Mouse (Mus musculus) megakaryocyte, adult 5-6 weeks (primary cell): ENCODE data around the gene Lrrc46. TPM values are rescaled to one million over a fixed set of nuclear protein-coding genes. Genes with fewer than 3 reads are reported as not detected.
A peak's percentile ranks its signal among the peaks of the same experiment; 100 is the strongest.

ENCODE experiments used
- ATAC-seq: 2 replicates; pipeline ENCODE4 v1.8.0; 2016; ENCODE audit warnings: mild to moderate bottlenecking, inconsistent platforms; ENCODE audit not compliant: poor library complexity, severe bottlenecking
- total RNA-seq, 2 experiments: library from RNA; stranded (forward) in 1 of 2; stranded (reverse) in 1 of 2; fragments of 153-499, 151-499 nt in 1 of 2; fragments of 221-1000, 200-1000 nt in 1 of 2; gene quantifications; 2 replicates each; pipeline versions ENCODE4 v1.2.3 to v1.2.4; 2015 to 2017

Gene Lrrc46
- total RNA-seq, 2 experiments from 2014 or later = 0.80 TPM; not detected in 1

- ATAC-seq = no peak
Measured at GRCm38 (mm10) chr11:97017696-97018582, 23.3 kb downstream of the Lrrc46 start.

GRCm38 (mm10) chr11:97013121-97013670 lies 28.0 kb downstream of the Lrrc46 start, which contains the start of gene Sp6:
Sp6 (plus strand) TSS chr11:97013394.
- ATAC-seq = no peak

GRCm38 (mm10) chr11:97009198-97009790 lies 31.9 kb downstream of the Lrrc46 start:
- ATAC-seq = no peak

GRCm38 (mm10) chr11:97007093-97007794 lies 34.0 kb downstream of the Lrrc46 start:
- no peak for ATAC-seq

GRCm38 (mm10) chr11:97003170-97003569 lies 38.0 kb downstream of the Lrrc46 start:
- ATAC-seq = no peak

GRCm38 (mm10) chr11:96997380-96997956 lies 43.7 kb downstream of the Lrrc46 start:
- no peak for ATAC-seq

- no peak for ATAC-seq
Measured at GRCm38 (mm10) chr11:96996773-96997379, 44.3 kb downstream of the Lrrc46 start.

GRCm38 (mm10) chr11:96995836-96996772 lies 45.1 kb downstream of the Lrrc46 start:
- peak; percentile 69 for ATAC-seq

- no peak for ATAC-seq
Measured at GRCm38 (mm10) chr11:96995031-96995430, 46.2 kb downstream of the Lrrc46 start.

GRCm38 (mm10) chr11:96992722-96993311 lies 48.4 kb downstream of the Lrrc46 start:
- no peak for ATAC-seq

- no peak for ATAC-seq
Measured at GRCm38 (mm10) chr11:96991501-96991900, 49.7 kb downstream of the Lrrc46 start.

GRCm38 (mm10) chr11:96987873-96988655 lies 53.1 kb downstream of the Lrrc46 start:
- ATAC-seq = peak; percentile 90

GRCm38 (mm10) chr11:96986463-96986862 lies 54.7 kb downstream of the Lrrc46 start:
- no peak for ATAC-seq

GRCm38 (mm10) chr11:96984903-96985302 lies 56.3 kb downstream of the Lrrc46 start:
- ATAC-seq = no peak
